Mouse (Mus musculus): Measurements from ENCODE around the gene Olfr328. TPM values are rescaled to one million over a fixed set of nuclear protein-coding genes. Genes with fewer than 3 reads are reported as not detected.
"Not testable (repeated sequence)": the region's sequence is repeated elsewhere in the genome, so short reads cannot be mapped to it uniquely, and the experiment has no call there.

Olfr328 gene
- total RNA-seq (2021), result under 1 TPM in 1 of 2 experiments, not detected in 1; 0.10 TPM

DNA sequence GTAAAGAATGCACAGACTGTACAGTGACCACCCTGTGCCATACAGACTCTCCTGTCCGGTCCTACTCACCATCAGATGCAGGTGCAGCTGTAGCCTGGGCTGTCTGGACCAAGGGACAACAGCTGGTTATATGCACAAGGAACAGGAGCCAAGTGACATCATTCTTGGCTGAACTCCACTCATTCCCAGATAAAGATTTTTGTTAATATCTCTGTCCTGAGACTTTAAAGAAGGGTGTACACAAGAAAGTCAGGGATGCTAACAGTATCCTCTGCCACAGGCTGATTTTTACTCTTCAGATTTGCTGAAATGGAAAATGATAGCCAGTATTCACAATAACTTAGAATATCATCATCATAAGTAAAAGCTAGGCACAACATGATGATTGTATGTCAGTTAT is at the start of gene Olfr328:
Gene Olfr328 (minus strand): TSS at position 101 of the 400 bp plus-strand sequence.
- DNase-seq (ENCODE audit: low spot score in 2 of 2), result no peak
- intact Hi-C loops (cut with DNase I), result no loop called here

DNA sequence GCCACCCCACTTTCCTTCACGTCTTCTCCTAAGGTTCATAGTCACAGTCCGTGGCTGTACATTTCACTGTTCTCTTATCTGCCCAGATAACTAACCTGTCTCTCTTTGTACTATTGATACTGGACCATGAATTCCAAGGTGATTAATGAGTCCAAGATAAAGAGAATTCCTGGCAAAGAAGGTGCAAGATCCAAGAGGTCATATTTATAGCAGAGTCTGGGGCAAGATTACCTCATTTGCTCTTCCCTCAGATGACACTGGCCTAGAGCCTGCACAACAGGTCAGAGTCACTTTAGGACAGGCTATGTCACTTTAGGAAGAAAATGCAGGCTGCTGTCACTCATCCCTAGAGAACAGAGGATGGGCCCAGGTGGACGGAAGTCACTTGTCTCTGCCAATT is 49.8 kb upstream of the Olfr328 start:
- no peak for DNase-seq (ENCODE audit: low spot score in 2 of 2)
- intact Hi-C loops (cut with DNase I), result no loop called here

DNA sequence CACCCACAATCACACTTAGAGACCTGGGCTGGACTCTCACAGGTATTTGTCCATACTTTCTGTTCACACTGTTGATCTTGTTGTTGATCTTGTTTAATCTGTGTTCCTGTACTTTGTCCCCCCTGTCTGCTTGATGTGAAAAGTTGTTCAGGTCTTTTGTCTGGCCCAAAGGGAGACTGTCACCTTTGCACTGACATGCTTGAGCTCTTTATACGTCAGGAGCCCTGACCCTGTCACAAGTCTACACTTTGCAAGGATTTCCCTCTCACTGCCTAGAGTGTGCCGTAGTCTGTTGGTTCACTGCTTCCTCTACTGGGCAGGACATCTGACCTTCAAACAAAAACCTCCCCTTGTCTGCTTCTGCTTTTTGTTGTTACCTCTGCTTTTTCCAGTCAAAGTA is 49.3 kb upstream of the Olfr328 start:
- intact Hi-C loops (cut with DNase I), result no loop called here
- no peak for DNase-seq (ENCODE audit: low spot score in 2 of 2)

DNA sequence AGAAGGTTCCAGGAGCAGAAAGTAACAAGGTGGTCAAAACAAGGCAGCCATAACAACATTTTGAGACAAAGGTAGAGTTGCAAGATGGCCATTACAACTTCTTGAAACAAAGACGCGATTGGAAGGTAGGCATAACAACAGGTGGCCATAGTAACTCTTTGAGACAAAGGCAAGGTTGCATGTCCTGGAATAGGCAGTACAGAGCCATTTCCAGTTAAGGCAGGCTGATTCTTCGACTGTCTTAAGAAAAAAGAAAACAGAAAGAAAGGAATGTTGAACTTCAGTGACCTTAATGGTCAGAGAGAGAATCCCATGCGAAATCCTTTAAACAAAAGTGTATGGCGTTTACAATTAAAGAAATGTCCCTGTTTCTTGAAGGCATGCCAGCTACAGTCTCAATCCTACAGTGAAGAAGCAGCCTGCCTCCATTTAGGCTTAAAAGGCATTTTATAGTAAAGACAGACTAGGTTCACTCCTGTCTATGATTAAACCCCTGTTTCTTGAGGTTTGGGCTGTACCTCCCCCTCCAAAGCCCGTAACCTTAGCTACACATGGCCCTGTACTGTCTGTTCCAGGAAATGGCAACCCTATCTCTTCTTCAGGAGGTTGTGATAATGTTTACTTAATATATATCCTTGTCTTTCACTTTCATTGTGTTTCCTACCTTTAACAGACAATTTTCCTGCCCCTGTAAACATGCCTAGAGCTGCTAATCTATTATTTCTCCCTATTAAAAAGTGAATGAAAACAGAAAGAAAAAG is 47.5 kb upstream of the Olfr328 start:
- DNase-seq (ENCODE audit: low spot score in 2 of 2), result no peak
- intact Hi-C loops (cut with DNase I), result no loop called here

GRCm38 (mm10) chr11:58602062-58602461 is 46.6 kb upstream of the Olfr328 start:
- no peak for DNase-seq (ENCODE audit: low spot score in 2 of 2)
- intact Hi-C loops (cut with DNase I), result no loop called here

DNA sequence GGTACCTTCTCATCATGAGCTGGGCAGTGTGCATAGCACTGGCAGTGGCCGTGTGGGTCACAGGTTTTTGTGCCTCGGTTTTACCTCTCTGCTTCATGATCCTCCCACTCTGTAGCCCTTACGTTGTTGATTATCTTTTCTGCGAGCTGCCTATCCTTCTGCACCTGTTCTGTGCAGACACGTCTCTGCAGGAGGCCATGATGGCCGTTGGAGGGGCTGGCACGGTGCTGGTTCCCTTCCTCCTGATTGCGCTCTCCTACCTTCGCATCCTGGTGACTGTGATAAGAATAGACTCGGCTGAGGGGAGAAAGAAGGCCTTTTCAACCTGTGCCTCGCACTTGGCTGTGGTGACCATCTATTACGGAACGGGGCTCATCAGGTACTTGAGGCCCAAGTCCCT is 42.4 kb upstream of the Olfr328 start:
- intact Hi-C loops (cut with DNase I), result no loop called here
- DNase-seq (ENCODE audit: low spot score in 2 of 2), result no peak

GRCm38 (mm10) chr11:58594814-58595213 is 39.4 kb upstream of the Olfr328 start, which contains the start of gene Olfr324:
TSS of gene Olfr324 (plus strand) at chr11:58595114.
- intact Hi-C loops (cut with DNase I), result no loop called here
- DNase-seq (ENCODE audit: low spot score in 2 of 2), result no peak

DNA sequence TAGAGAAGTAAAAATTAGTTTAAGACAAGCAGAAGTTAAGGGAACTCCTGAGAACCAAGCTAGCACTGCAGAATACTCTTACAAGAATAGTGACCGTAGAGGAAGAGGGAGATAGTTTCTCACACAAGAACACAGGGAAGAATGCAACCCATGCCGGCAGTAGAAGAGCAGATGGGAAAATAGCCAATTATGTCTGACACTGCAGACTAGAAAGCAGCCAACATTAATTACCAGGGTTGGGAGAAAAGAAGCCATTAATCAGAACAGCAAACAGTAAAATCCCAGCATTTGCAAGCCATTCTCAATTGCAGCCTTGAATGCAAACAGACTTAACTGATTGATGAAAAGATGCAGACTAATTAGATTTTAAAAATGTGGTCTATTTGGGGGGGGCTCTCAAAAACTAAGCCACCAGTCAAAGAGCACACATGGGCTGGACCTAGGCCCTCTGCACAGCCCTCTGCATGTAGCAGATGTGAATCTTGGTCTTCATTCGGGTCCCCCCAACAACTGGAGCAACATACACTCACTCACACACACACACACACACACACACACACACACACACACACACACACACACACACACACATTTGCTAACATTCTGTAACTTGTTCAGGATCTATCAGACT is 33.3 kb upstream of the Olfr328 start:
- no peak for DNase-seq (ENCODE audit: low spot score in 2 of 2)
- intact Hi-C loops (cut with DNase I), result loop anchor here (5.0 kb wide), 1 partner anchor 186 kb away; no protein-coding TSS in a partner anchor

DNA sequence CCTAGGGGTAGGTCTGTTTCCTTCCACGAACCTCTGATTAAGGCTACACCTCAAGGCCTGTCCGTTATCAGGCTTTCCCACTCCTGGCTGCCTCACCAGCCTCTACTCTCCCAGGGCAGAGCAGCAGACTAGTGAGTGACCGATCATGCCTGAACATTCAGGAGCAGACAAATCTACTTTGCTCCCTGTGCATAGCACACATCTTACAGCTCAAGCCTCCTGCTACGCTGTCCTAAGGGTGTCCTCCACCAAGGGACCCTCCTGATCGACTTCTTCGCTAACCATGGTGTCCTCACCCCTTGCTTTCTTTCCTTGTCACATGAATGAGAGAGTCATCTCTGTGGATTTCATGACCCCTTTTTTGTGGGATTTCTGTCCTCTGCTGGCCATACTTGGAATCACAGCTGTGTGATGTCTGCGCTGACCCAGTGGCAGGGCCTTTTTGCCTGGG is 32.5 kb upstream of the Olfr328 start:
- DNase-seq (ENCODE audit: low spot score in 2 of 2), result peak; percentile 10 to 15
- intact Hi-C loops (cut with DNase I), result loop anchor here (5.0 kb wide), 1 partner anchor 186 kb away; no protein-coding TSS in a partner anchor

DNA sequence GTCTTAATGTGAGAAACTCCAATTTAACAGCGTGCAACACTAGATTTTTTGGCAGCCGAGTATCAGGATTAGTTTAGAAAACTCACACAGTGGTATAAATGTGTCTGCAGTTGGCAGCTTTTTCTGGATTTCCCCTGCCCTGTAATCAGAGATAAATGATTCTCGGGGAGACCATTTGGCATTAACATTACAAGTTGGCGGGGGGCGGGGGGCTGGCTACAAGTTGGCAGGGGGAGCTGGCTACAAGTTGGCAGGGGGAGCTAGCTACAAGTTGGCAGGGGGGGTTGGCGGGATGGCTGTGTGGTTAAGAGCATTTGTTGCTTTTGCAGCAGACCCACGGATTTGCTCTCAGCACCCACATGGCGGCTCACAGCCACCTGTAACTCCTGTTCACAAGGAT is 23.2 kb upstream of the Olfr328 start:
- intact Hi-C loops (cut with DNase I), result no loop called here
- DNase-seq (ENCODE audit: low spot score in 2 of 2), result no peak

GRCm38 (mm10) chr11:58577430-58577829 is 22.0 kb upstream of the Olfr328 start, which contains the start of gene Olfr325:
TSS of gene Olfr325 (plus strand) at chr11:58577730.
- intact Hi-C loops (cut with DNase I), result no loop called here

GRCm38 (mm10) chr11:58570405-58570804 is 15.0 kb upstream of the Olfr328 start, which contains the start of gene Olfr224:
TSS of gene Olfr224 (minus strand) at chr11:58570553.
- no peak for DNase-seq (ENCODE audit: low spot score in 2 of 2)
- intact Hi-C loops (cut with DNase I), result no loop called here

More at GRCm38 (mm10) chr11:58577430-58577829, 22.0 kb upstream of the Olfr328 start, which contains the start of gene Olfr325:
- no peak for DNase-seq (ENCODE audit: low spot score in 2 of 2)

DNA sequence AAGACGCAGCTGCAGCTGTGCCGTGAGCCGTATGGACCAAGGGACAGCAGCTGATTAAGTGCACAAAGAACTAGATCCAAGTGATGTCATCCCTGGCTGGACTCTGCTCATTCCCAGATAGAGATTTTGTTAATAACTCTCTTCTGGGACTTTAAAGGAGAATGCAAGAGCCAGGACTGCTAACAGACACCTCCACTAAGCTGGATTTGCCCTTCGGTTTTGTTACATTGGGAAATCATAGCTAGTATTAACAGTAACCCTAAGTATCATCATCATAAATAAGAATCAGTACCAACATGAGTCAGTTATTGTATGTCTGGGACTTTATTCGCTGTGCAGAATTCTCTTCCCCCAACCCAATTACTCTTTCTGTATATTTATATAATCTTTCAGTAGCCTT is 9.1 kb downstream of the Olfr328 start, which contains the start of gene Olfr329-ps:
Gene Olfr329-ps (minus strand): TSS at position 101 of the 400 bp plus-strand sequence.
- intact Hi-C loops (cut with DNase I), result no loop called here
- DNase-seq (ENCODE audit: low spot score in 2 of 2), result no peak

DNA sequence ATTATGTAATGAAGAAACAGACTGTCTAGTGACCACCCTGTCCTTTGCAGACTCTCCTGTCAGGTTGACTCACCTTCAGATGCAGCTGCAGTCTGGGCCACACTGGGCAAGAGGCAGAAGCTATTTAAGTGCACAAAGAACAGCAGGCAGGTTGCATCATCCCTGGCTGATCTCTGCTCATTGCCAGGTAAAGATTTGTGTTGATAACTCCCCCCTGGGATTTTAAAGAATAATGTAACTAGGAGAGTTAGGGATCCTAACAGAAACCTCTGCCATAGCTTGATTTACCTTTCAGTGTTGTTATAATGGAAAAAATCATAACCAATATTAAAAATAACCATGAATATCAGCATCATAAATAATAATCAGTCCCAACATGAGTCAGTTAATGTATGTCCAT is 20.7 kb downstream of the Olfr328 start, which contains the start of gene Olfr330:
Gene Olfr330 (minus strand): TSS at position 101 of the 400 bp plus-strand sequence.
- intact Hi-C loops (cut with DNase I); DNase-seq (ENCODE audit: low spot score in 2 of 2): not testable (repeated sequence)

DNA sequence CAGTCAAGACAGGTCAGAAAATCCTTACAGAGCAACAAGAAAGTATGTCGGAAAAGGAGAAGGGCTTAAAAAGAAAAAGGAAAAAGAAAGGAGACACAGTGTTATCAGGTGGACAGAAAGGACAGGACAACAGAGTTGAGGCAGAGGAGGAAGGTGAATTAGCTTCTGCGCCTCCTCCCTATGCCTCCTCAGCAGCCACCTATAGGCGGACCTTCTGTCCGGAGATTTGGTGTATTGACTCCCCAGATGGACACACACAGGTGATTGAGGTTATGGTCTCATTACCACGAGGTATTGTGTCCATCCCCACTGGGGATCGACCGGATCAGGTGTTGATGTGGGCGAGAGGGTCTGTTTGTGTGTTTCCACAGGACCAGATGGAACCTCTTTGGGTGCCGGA is 35.7 kb downstream of the Olfr328 start:
- DNase-seq (ENCODE audit: low spot score in 2 of 2), result peak in 1 of 2 experiments; percentile 14
- intact Hi-C loops (cut with DNase I), result not testable (repeated sequence)

GRCm38 (mm10) chr11:58518916-58519315 is 36.5 kb downstream of the Olfr328 start:
- intact Hi-C loops (cut with DNase I), result not testable (repeated sequence)
- peak; percentile 57 to 72 for DNase-seq (ENCODE audit: low spot score in 2 of 2)

DNA sequence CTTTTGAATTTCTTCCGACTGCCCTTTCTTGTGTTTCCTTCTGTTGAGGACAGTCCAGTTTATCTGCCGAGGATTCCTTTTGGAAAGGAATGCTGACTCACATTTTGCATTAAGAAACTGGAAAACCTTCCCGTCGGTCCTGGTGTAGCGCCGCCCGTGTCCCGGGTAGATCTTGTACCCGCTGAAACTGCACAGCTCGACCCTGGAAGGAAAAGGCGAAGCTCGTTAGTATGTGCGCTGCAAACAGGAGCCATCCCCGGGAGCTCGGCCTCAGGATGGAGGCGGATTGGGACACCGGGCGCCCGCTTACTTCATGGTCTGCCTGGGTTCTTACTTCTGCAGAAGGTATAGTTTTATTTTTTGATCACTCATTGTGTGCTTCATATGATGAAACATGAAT is 46.4 kb downstream of the Olfr328 start:
- DNase-seq (ENCODE audit: low spot score in 2 of 2); intact Hi-C loops (cut with DNase I): not testable (repeated sequence)

DNA sequence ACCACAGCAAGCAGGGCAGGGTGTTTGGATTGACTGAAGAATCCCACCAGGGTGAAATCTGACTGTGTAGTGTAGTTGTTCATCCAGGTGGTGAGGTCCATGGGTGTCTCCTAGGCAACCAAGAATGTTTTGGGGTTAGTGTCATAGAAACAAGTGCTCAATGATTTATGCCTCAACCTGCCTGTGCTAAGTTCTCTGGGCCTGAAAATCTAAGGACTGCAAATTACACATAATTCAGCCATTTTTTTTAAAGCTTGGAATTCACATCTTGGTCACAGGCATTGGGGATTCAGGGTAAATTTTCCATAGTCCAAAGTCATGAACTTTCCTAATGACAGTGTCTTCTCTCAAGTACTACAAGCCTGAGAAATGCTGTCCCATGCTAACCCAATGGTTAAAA is 53.0 kb downstream of the Olfr328 start, which contains the start of gene Olfr331:
Gene Olfr331 (minus strand): TSS at position 101 of the 400 bp plus-strand sequence.
- DNase-seq (ENCODE audit: low spot score in 2 of 2); intact Hi-C loops (cut with DNase I): not testable (repeated sequence)

Measured in left cerebral cortex, postnatal 36 days (tissue).